Mouse (Mus musculus): ENCODE measurements at regions not wholly inside any gene's neighbourhood (a gene's known extent, or its start where the extent isn't known, plus 50 kb on each side); places are given as distances from the start of the nearest gene placed in this dataset.

DNA sequence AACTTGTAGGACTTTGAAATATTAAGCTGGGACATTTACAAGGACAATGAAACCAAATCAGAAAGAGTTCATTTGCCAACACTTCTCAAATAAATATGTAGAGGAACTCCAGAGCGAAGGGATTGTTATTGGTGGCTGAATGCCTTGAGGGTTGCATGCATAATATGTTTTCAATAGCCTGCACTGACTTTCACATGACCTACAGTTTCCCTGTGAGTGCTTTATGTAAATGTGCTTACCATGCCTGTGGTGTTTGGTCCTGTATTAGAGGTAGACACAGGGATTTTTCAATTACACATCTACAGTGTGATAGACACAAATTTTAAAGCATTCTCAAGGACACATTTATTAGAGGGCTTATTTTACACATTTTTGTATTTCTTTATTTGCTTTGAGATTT is 899.8 kb downstream of the Kcnt2 start:
- TF ChIP-seq CTCF (IDR thresholded peaks at IDR 0.05) = no peak
- no peak for TF ChIP-seq POLR2A (IDR thresholded peaks at IDR 0.05; ENCODE audit: insufficient read depth, low read depth, low read length)
- no peak for TF ChIP-seq EP300 (IDR thresholded peaks at IDR 0.05; ENCODE audit: insufficient read depth, low read depth, low read length)

Data from heart, adult 2 months (tissue).